Mouse (Mus musculus) kidney, adult 2 months (tissue): ENCODE results near the gene Dpp6.

Experiments used
- CTCF ChIP-seq: fragments of 200-500 bp; conservative IDR thresholded peaks from 2 replicates; pipeline ENCODE4 v1.5.1; 2011; ENCODE audit warnings: low read depth, mild to moderate bottlenecking, control low read depth, low read length, moderate library complexity, mixed read lengths; ENCODE audit not compliant: insufficient read depth, insufficient read length
- POLR2A ChIP-seq: fragments of 200-500 bp; IDR thresholded peaks from one replicate; pipeline ENCODE4 v1.6.1; 2011; ENCODE audit warnings: low read depth, low read length, control low read depth

- TF ChIP-seq POLR2A (no peak), CTCF (no peak)
Observed at GRCm38 (mm10) chr5:27357630-27358029, 540.6 kb downstream of the Dpp6 start.
